Mouse (Mus musculus): ENCODE measurements around the gene Lama2. TPM values are rescaled to one million over a fixed set of nuclear protein-coding genes. Genes with fewer than 3 reads are reported as not detected.

The Lama2 gene
- polyA plus RNA-seq, 1 experiment from 2014 or later, result 22.3 TPM

- WGBS, result 77% methylated on average over 2 of the region's 2 CpGs
- no peak overlapping the region for H3K9ac ChIP-seq
- no peak overlapping the region for H3K4me3 ChIP-seq
- no peak overlapping the region for H3K27ac ChIP-seq
- 0 out of 2 replicates have a peak, but pooled peaks cover 10% of the 10 kb centered on the region for H3K4me1 ChIP-seq
- no peaks in the 10 kb centered on the region for H3K36me3 ChIP-seq
- H3K27me3 ChIP-seq, result no peaks in the 10 kb centered on the region
- no peak overlapping the region for H3K4me2 ChIP-seq
- no peaks in the 10 kb centered on the region for H3K9me3 ChIP-seq
- ATAC-seq (ENCODE audit: insufficient number of reproducible peaks, insufficient read depth, low FRiP score, low TSS enrichment, low read depth), result no peak
Observed at GRCm38 (mm10) chr10:27162364-27162763, 457.2 kb downstream of the Lama2 start.

- H3K9me3 ChIP-seq, result no peaks in the 10 kb centered on the region
- H3K36me3 ChIP-seq, result no peaks in the 10 kb centered on the region
- ATAC-seq (ENCODE audit: insufficient number of reproducible peaks, insufficient read depth, low FRiP score, low TSS enrichment, low read depth), result no peak
- peaks cover 3% of the 10 kb centered on the region; the same call in 1 of the 2 replicates for H3K4me1 ChIP-seq
- 89% methylated on average over 3 of the region's 3 CpGs for WGBS
- H3K4me3 ChIP-seq, result no peak overlapping the region
- H3K4me2 ChIP-seq, result no peak overlapping the region
- H3K27me3 ChIP-seq, result no peaks in the 10 kb centered on the region
- H3K9ac ChIP-seq, result no peak overlapping the region
- no peak overlapping the region for H3K27ac ChIP-seq
Observed at GRCm38 (mm10) chr10:27150220-27150619, 469.3 kb downstream of the Lama2 start.

- no peak for ATAC-seq (ENCODE audit: insufficient number of reproducible peaks, insufficient read depth, low FRiP score, low TSS enrichment, low read depth)
- Histone ChIP-seq H3K9me3 (no peaks in the 10 kb centered on the region), H3K27ac (no peak overlapping the region), H3K4me1 (0 out of 2 replicates have a peak, but pooled peaks cover 5% of the 10 kb centered on the region), H3K4me3 (no peak overlapping the region), H3K9ac (no peak overlapping the region), H3K27me3 (no peaks in the 10 kb centered on the region), H3K4me2 (no peak overlapping the region), H3K36me3 (no peaks in the 10 kb centered on the region)
- 40% methylated on average over 3 of the region's 3 CpGs for WGBS
Observed at GRCm38 (mm10) chr10:27140422-27140821, 479.1 kb downstream of the Lama2 start.

- Histone ChIP-seq H3K4me3 (no peak overlapping the region), H3K27ac (no peak overlapping the region), H3K9me3 (no peaks in the 10 kb centered on the region), H3K36me3 (no peaks in the 10 kb centered on the region), H3K4me2 (no peak overlapping the region), H3K4me1 (0 out of 2 replicates have a peak, but pooled peaks cover 4% of the 10 kb centered on the region), H3K27me3 (no peaks in the 10 kb centered on the region), H3K9ac (no peak overlapping the region)
- WGBS, result 90% methylated on average over 1 of the region's 1 CpGs
- no peak for ATAC-seq (ENCODE audit: insufficient number of reproducible peaks, insufficient read depth, low FRiP score, low TSS enrichment, low read depth)
Observed at GRCm38 (mm10) chr10:27135768-27136167, 483.8 kb downstream of the Lama2 start.

GRCm38 (mm10) chr10:27133135-27133534 lies 486.4 kb downstream of the Lama2 start:
- Histone ChIP-seq H3K27me3 (no peaks in the 10 kb centered on the region), H3K4me2 (no peak overlapping the region), H3K9me3 (no peaks in the 10 kb centered on the region), H3K36me3 (no peaks in the 10 kb centered on the region), H3K27ac (no peak overlapping the region), H3K4me3 (no peak overlapping the region), H3K4me1 (no peaks in the 10 kb centered on the region), H3K9ac (no peak overlapping the region)
- 3% methylated on average over 1 of the region's 1 CpGs for WGBS
- no peak for ATAC-seq (ENCODE audit: insufficient number of reproducible peaks, insufficient read depth, low FRiP score, low TSS enrichment, low read depth)

DNA sequence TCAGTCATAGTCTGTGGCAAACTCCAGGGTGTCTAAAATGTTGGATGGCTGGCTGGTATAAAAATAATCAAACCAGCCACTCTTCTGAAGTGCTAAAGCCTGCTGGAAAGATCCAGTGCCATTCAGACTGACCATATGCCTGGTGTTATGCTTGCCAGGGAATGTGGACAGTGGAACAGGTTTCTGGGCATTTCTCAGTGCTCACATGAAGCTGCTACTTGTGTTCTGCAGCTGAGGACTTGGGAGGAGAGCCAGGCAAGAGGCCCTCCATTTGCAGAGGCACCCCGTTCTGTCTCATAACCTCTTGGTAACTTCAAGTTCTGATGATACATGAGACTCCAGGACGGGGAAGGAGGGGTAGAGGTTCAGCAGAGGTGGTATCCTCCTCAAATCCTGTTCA lies 492.1 kb downstream of the Lama2 start:
- Histone ChIP-seq H3K27me3 (no peaks in the 10 kb centered on the region), H3K9me3 (no peaks in the 10 kb centered on the region), H3K27ac (no peak overlapping the region), H3K4me1 (no peaks in the 10 kb centered on the region), H3K4me2 (no peak overlapping the region), H3K36me3 (no peaks in the 10 kb centered on the region), H3K4me3 (no peak overlapping the region), H3K9ac (no peak overlapping the region)
- no peak for ATAC-seq (ENCODE audit: insufficient number of reproducible peaks, insufficient read depth, low FRiP score, low TSS enrichment, low read depth)
- 75% methylated on average over 2 of the region's 2 CpGs for WGBS

DNA sequence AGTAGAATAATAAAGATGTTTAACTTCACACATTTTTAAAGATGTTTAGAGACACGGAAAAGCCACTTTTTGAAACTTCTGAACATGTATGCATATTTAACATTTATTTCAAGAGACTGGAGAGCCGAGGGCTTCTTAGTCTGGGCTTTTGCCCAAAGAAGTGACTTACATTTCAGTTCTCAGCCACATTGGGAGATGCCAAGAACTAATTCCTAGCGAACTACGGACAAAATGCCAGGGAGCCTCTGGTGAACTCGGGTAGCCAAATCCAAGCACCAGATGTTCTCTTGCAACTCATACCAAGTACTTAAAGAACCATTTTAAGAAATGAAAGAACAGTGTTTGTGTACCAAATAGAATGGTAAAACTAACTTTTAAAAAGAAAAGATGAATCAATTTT lies 495.8 kb downstream of the Lama2 start:
- H3K27ac ChIP-seq, result no peak overlapping the region
- H3K9ac ChIP-seq, result no peak overlapping the region
- ATAC-seq (ENCODE audit: insufficient number of reproducible peaks, insufficient read depth, low FRiP score, low TSS enrichment, low read depth), result no peak
- no peaks in the 10 kb centered on the region for H3K36me3 ChIP-seq
- no peak overlapping the region for H3K4me3 ChIP-seq
- no peaks in the 10 kb centered on the region for H3K9me3 ChIP-seq
- H3K4me1 ChIP-seq, result no peaks in the 10 kb centered on the region
- no peak overlapping the region for H3K4me2 ChIP-seq
- no peaks in the 10 kb centered on the region for H3K27me3 ChIP-seq
- 63% methylated on average over 5 of the region's 5 CpGs for WGBS

- no peak for ATAC-seq (ENCODE audit: insufficient number of reproducible peaks, insufficient read depth, low FRiP score, low TSS enrichment, low read depth)
- Histone ChIP-seq H3K36me3 (no peaks in the 10 kb centered on the region), H3K4me1 (no peaks in the 10 kb centered on the region), H3K9ac (no peak overlapping the region), H3K4me3 (no peak overlapping the region), H3K9me3 (no peaks in the 10 kb centered on the region), H3K4me2 (no peak overlapping the region), H3K27me3 (no peaks in the 10 kb centered on the region), H3K27ac (no peak overlapping the region)
- 87% methylated on average over 3 of the region's 3 CpGs for WGBS
Observed at GRCm38 (mm10) chr10:27117815-27118214, 501.7 kb downstream of the Lama2 start.

- no peak for ATAC-seq (ENCODE audit: insufficient number of reproducible peaks, insufficient read depth, low FRiP score, low TSS enrichment, low read depth)
Observed at GRCm38 (mm10) chr10:27116938-27117647, 502.5 kb downstream of the Lama2 start.

GRCm38 (mm10) chr10:27114131-27114530 lies 505.4 kb downstream of the Lama2 start:
- Histone ChIP-seq H3K9ac (no peak overlapping the region), H3K36me3 (0 out of 2 replicates have a peak, but pooled peaks cover 4% of the 10 kb centered on the region), H3K4me3 (no peak overlapping the region), H3K4me1 (no peaks in the 10 kb centered on the region), H3K27ac (no peak overlapping the region), H3K4me2 (no peak overlapping the region), H3K27me3 (no peaks in the 10 kb centered on the region), H3K9me3 (no peaks in the 10 kb centered on the region)
- no peak for ATAC-seq (ENCODE audit: insufficient number of reproducible peaks, insufficient read depth, low FRiP score, low TSS enrichment, low read depth)
- WGBS, result 92% methylated on average over 3 of the region's 3 CpGs

More at GRCm38 (mm10) chr10:27116938-27117647, 502.5 kb downstream of the Lama2 start:
- Histone ChIP-seq H3K27ac (no peak overlapping the region), H3K9ac (no peak overlapping the region), H3K4me1 (no peaks in the 10 kb centered on the region), H3K27me3 (no peaks in the 10 kb centered on the region), H3K4me2 (no peak overlapping the region), H3K36me3 (no peaks in the 10 kb centered on the region), H3K4me3 (no peak overlapping the region), H3K9me3 (no peaks in the 10 kb centered on the region)
- 85% methylated on average over 2 of the region's 2 CpGs for WGBS

GRCm38 (mm10) chr10:27103811-27104210 lies 515.7 kb downstream of the Lama2 start:
- no peak overlapping the region for H3K9ac ChIP-seq
- no peak overlapping the region for H3K4me2 ChIP-seq
- H3K4me1 ChIP-seq, result no peaks in the 10 kb centered on the region
- ATAC-seq (ENCODE audit: insufficient number of reproducible peaks, insufficient read depth, low FRiP score, low TSS enrichment, low read depth), result no peak
- no peaks in the 10 kb centered on the region for H3K9me3 ChIP-seq
- WGBS, result 77% methylated on average over 5 of the region's 5 CpGs
- no peaks in the 10 kb centered on the region for H3K36me3 ChIP-seq
- no peak overlapping the region for H3K4me3 ChIP-seq
- no peak overlapping the region for H3K27ac ChIP-seq
- H3K27me3 ChIP-seq, result no peaks in the 10 kb centered on the region

DNA sequence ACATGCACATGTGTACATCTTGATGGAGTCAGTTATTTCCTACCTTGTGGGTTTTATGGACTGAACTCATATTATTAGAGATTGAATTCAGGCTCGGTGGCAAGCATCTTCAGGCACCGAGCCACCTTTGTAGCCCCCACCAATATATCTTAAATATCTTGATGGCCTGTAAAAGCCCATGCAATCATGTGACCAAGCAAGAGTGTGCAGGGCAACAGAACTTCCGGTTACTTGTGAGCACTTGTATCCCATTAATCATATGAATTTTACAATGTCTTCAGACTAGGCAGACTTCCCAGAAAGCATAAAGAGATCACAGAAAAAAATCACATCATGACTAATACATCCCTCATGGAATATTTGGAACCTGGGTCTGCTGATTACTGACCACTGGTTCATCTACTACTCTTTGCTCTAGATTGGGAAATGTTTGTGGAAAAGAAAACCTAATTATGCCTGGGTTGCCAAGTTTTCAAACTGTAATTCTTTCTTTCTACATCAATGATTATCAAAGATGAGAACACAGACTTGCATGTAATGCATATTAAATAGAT lies 517.7 kb downstream of the Lama2 start:
- Histone ChIP-seq H3K4me2 (no peak overlapping the region), H3K9me3 (no peaks in the 10 kb centered on the region), H3K4me1 (no peaks in the 10 kb centered on the region), H3K9ac (no peak overlapping the region), H3K36me3 (no peaks in the 10 kb centered on the region), H3K4me3 (no peak overlapping the region), H3K27ac (no peak overlapping the region), H3K27me3 (no peaks in the 10 kb centered on the region)
- 85% methylated on average over 3 of the region's 3 CpGs for WGBS
- no peak for ATAC-seq (ENCODE audit: insufficient number of reproducible peaks, insufficient read depth, low FRiP score, low TSS enrichment, low read depth)
